Mouse (Mus musculus) neural tube, embryonic 14.5 days (tissue): ENCODE measurements at regions not wholly inside any gene's neighbourhood (a gene's known extent, or its start where the extent isn't known, plus 50 kb on each side); places are given as distances from the start of the nearest gene placed in this dataset.

ENCODE experiments used
- ATAC-seq: fragments of 200-750 bp; cut with Nextera tagmentation; 2 replicates; pipeline ENCODE4 v1.8.0; 2017; ENCODE audit warnings: low read depth, mild to moderate bottlenecking, moderate TSS enrichment, moderate library complexity
- H3K27ac ChIP-seq: fragments of 300-500 bp; sonication (generic); 2 replicates; pipeline ENCODE4 v1.5.1; 2014; ENCODE audit warnings: low read depth, mild to moderate bottlenecking, control low read depth, low read length, moderate library complexity, mixed read lengths
- H3K27me3 ChIP-seq: fragments of 300-500 bp; sonication (generic); 2 replicates; pipeline ENCODE4 v1.6.1; 2014; ENCODE audit warnings: low read length; ENCODE audit not compliant: control insufficient read depth, insufficient read depth
- H3K36me3 ChIP-seq: fragments of 300-500 bp; sonication (generic); 2 replicates; pipeline ENCODE4 v1.6.1; 2014; ENCODE audit warnings: low read length, mixed read lengths; ENCODE audit not compliant: control insufficient read depth, insufficient read depth
- H3K4me1 ChIP-seq: fragments of 300-500 bp; sonication (generic); 2 replicates; pipeline ENCODE4 v1.6.1; 2014; ENCODE audit warnings: low read length; ENCODE audit not compliant: control insufficient read depth, insufficient read depth
- H3K4me2 ChIP-seq: fragments of 300-500 bp; sonication (generic); 2 replicates; pipeline ENCODE4 v1.6.1; 2014; ENCODE audit warnings: mild to moderate bottlenecking, low read depth, low read length, control low read depth
- H3K4me3 ChIP-seq: fragments of 300-500 bp; sonication (generic); 2 replicates; pipeline ENCODE4 v1.5.1; 2014; ENCODE audit warnings: low read depth, low read length, control low read depth, mixed read lengths
- H3K9ac ChIP-seq: fragments of 300-500 bp; sonication (generic); replicated peaks from 2 replicates; pipeline ENCODE4 v1.6.1; 2014; ENCODE audit warnings: low read depth, mild to moderate bottlenecking, control low read depth, low read length, mixed read lengths
- H3K9me3 ChIP-seq: fragments of 300-500 bp; sonication (generic); 2 replicates; pipeline ENCODE4 v1.6.1; 2016; ENCODE audit warnings: low read length; ENCODE audit not compliant: control insufficient read depth
- WGBS: fragments of 180-500 bp; shearing (Covaris S2); extraction: QIAGEN DNeasy Blood & Tissue Kit; methylation state at CpG from one replicate; pipeline ENCODE4 v1.1.7; 2014; 5-methylcytosine and 5-hydroxymethylcytosine counted together

GRCm38 (mm10) chr13:10687379-10687778 is 326.7 kb upstream of the Chrm3 start:
- no peaks in the 10 kb centered on the region for H3K36me3 ChIP-seq
- WGBS = 78% methylated on average over 5 of the region's 5 CpGs
- no peaks in the 10 kb centered on the region for H3K27me3 ChIP-seq
- H3K4me2 ChIP-seq = no peak overlapping the region
- no peak overlapping the region for H3K9ac ChIP-seq
- H3K4me1 ChIP-seq = no peaks in the 10 kb centered on the region
- ATAC-seq = no peak
- H3K9me3 ChIP-seq = no peaks in the 10 kb centered on the region
- no peak overlapping the region for H3K27ac ChIP-seq
- H3K4me3 ChIP-seq = no peak overlapping the region

GRCm38 (mm10) chr13:10654086-10654422 is 293.4 kb upstream of the Chrm3 start:
- H3K4me2 ChIP-seq = no peak overlapping the region

GRCm38 (mm10) chr13:10653376-10654085 is 292.9 kb upstream of the Chrm3 start:
- peak; percentile 65 for ATAC-seq
- H3K4me1 ChIP-seq = no peaks in the 10 kb centered on the region
- no peak overlapping the region for H3K4me2 ChIP-seq
- H3K36me3 ChIP-seq = no peaks in the 10 kb centered on the region
- 69% methylated on average over 9 of the region's 9 CpGs for WGBS
- peak overlapping the region; percentile 44; the same call in 1 of the 2 replicates for H3K27ac ChIP-seq
- H3K27me3 ChIP-seq = no peaks in the 10 kb centered on the region
- no peak overlapping the region for H3K9ac ChIP-seq
- H3K9me3 ChIP-seq = no peaks in the 10 kb centered on the region
- H3K4me3 ChIP-seq = no peak overlapping the region

More at GRCm38 (mm10) chr13:10654086-10654422, 293.4 kb upstream of the Chrm3 start:
- H3K4me1 ChIP-seq = no peaks in the 10 kb centered on the region
- no peak overlapping the region for H3K4me3 ChIP-seq
- no peak for ATAC-seq
- no peaks in the 10 kb centered on the region for H3K27me3 ChIP-seq
- 68% methylated on average over 2 of the region's 2 CpGs for WGBS
- no peak overlapping the region for H3K9ac ChIP-seq
- no peaks in the 10 kb centered on the region for H3K36me3 ChIP-seq
- H3K9me3 ChIP-seq = no peaks in the 10 kb centered on the region
- H3K27ac ChIP-seq = peak overlapping the region; percentile 44; the same call in 1 of the 2 replicates

- ATAC-seq = peak; percentile 46; the same call in 1 of the 2 replicates
- Histone ChIP-seq H3K4me3 (no peak overlapping the region), H3K27ac (no peak overlapping the region), H3K4me1 (no peaks in the 10 kb centered on the region), H3K27me3 (no peaks in the 10 kb centered on the region), H3K36me3 (no peaks in the 10 kb centered on the region), H3K9ac (no peak overlapping the region), H3K4me2 (no peak overlapping the region), H3K9me3 (no peaks in the 10 kb centered on the region)
- 76% methylated on average over 4 of the region's 4 CpGs for WGBS
Observed at GRCm38 (mm10) chr13:10636859-10637258, 276.2 kb upstream of the Chrm3 start.

- Histone ChIP-seq H3K27me3 (no peaks in the 10 kb centered on the region), H3K4me1 (no peaks in the 10 kb centered on the region), H3K9me3 (no peaks in the 10 kb centered on the region), H3K27ac (no peak overlapping the region), H3K4me2 (no peak overlapping the region), H3K36me3 (no peaks in the 10 kb centered on the region), H3K4me3 (no peak overlapping the region), H3K9ac (no peak overlapping the region)
- no peak for ATAC-seq
- WGBS = 52% methylated on average over 2 of the region's 2 CpGs
Observed at GRCm38 (mm10) chr13:10630467-10630866, 269.8 kb upstream of the Chrm3 start.

GRCm38 (mm10) chr13:10619661-10620060 is 259.0 kb upstream of the Chrm3 start:
- H3K27ac ChIP-seq = no peak overlapping the region
- H3K4me3 ChIP-seq = no peak overlapping the region
- H3K27me3 ChIP-seq = no peaks in the 10 kb centered on the region
- no peaks in the 10 kb centered on the region for H3K36me3 ChIP-seq
- no peak overlapping the region for H3K9ac ChIP-seq
- ATAC-seq = 0 out of 2 replicates have a peak, but pooled peaks have one; percentile 28
- no peaks in the 10 kb centered on the region for H3K4me1 ChIP-seq
- no peaks in the 10 kb centered on the region for H3K9me3 ChIP-seq
- no peak overlapping the region for H3K4me2 ChIP-seq

- Histone ChIP-seq H3K27me3 (no peaks in the 10 kb centered on the region), H3K9me3 (no peaks in the 10 kb centered on the region), H3K4me2 (no peak overlapping the region), H3K4me3 (no peak overlapping the region), H3K36me3 (no peaks in the 10 kb centered on the region), H3K4me1 (no peaks in the 10 kb centered on the region), H3K27ac (no peak overlapping the region), H3K9ac (no peak overlapping the region)
- ATAC-seq = no peak
- WGBS = 80% methylated on average over 3 of the region's 3 CpGs
Observed at GRCm38 (mm10) chr13:10618421-10618954, 257.8 kb upstream of the Chrm3 start.

- Histone ChIP-seq H3K9me3 (no peaks in the 10 kb centered on the region), H3K4me2 (no peak overlapping the region), H3K27ac (no peak overlapping the region), H3K36me3 (no peaks in the 10 kb centered on the region), H3K4me3 (no peak overlapping the region), H3K4me1 (no peaks in the 10 kb centered on the region), H3K27me3 (no peaks in the 10 kb centered on the region), H3K9ac (no peak overlapping the region)
- ATAC-seq = no peak
- WGBS = 87% methylated on average over 5 of the region's 5 CpGs
Observed at GRCm38 (mm10) chr13:10574951-10575350, 214.3 kb upstream of the Chrm3 start.

GRCm38 (mm10) chr13:10566825-10567224 is 206.2 kb upstream of the Chrm3 start:
- H3K9me3 ChIP-seq = no peaks in the 10 kb centered on the region
- H3K27ac ChIP-seq = no peak overlapping the region
- H3K4me3 ChIP-seq = no peak overlapping the region
- H3K27me3 ChIP-seq = no peaks in the 10 kb centered on the region
- 100% methylated on average over 1 of the region's 1 CpGs for whole genome bisulfite sequencing
- no peak overlapping the region for H3K9ac ChIP-seq
- H3K4me1 ChIP-seq = no peaks in the 10 kb centered on the region
- no peaks in the 10 kb centered on the region for H3K36me3 ChIP-seq
- ATAC-seq = no peak
- no peak overlapping the region for H3K4me2 ChIP-seq
